Mouse (Mus musculus) CH12.LX (cell line): ENCODE measurements at regions not wholly inside any gene's neighbourhood (a gene's known extent, or its start where the extent isn't known, plus 50 kb on each side); places are given as distances from the start of the nearest gene placed in this dataset.

Experiments used
- DNase-seq: peaks from one replicate; pipeline ENCODE4 v3.0.0-alpha.2; 2013; ENCODE audit errors: extremely low read depth
- H3K27ac ChIP-seq: 2 replicates; pipeline ENCODE4 v1.5.1; 2012; ENCODE audit warnings: low read depth, mild to moderate bottlenecking, control low read depth, moderate library complexity; ENCODE audit not compliant: insufficient read depth
- H3K27me3 ChIP-seq: replicated peaks from 2 replicates; pipeline ENCODE3; 2012; ENCODE audit warnings: inconsistent platforms
- H3K36me3 ChIP-seq, 2 experiments: replicated peaks in 1 of 2; 2 replicates each; pipeline versions ENCODE3 to v1.6.1; 2012; ENCODE audit warnings: inconsistent platforms in 1 of 2, low read length in 1 of 2, mild to moderate bottlenecking in 1 of 2, mixed read lengths in 1 of 2, moderate library complexity in 1 of 2; ENCODE audit not compliant: control insufficient read depth in 1 of 2, insufficient read depth in 1 of 2
- H3K4me1 ChIP-seq, 2 experiments: 2 replicates each; pipeline ENCODE4 v1.6.1; 2012; ENCODE audit warnings: inconsistent platforms in 1 of 2, moderate library complexity in 1 of 2; ENCODE audit not compliant: insufficient read depth in 2 of 2, control insufficient read depth in 1 of 2
- H3K4me2 ChIP-seq: 2 replicates; pipeline ENCODE4 v1.6.1; 2012; ENCODE audit warnings: low read depth, mild to moderate bottlenecking, control low read depth; ENCODE audit not compliant: poor library complexity, insufficient read depth, severe bottlenecking
- H3K4me3 ChIP-seq, 3 experiments: fragments of 150-350 bp in 1 of 3; sonication (generic) in 1 of 3; replicated peaks in 1 of 3; 2 replicates each; pipeline versions ENCODE3 to v1.5.1; 2011 to 2012; ENCODE audit warnings: low read depth in 2 of 3, low read length in 2 of 3, mild to moderate bottlenecking in 2 of 3, moderate library complexity in 2 of 3, control low read depth in 1 of 3, improper control_type of control experiment in 1 of 3, inconsistent platforms in 1 of 3, mixed read lengths in 1 of 3; ENCODE audit not compliant: poor library complexity in 1 of 3
- H3K79me2 ChIP-seq: replicated peaks from 2 replicates; pipeline ENCODE4 v1.6.1; 2012; ENCODE audit warnings: mild to moderate bottlenecking, moderate library complexity; ENCODE audit not compliant: control insufficient read depth, poor library complexity, insufficient read depth, severe bottlenecking; ENCODE audit errors: extremely low read depth
- H3K9ac ChIP-seq: 2 replicates; pipeline ENCODE4 v1.6.1; 2012; ENCODE audit warnings: low read depth, mild to moderate bottlenecking, control low read depth, moderate library complexity; ENCODE audit not compliant: insufficient read depth
- H3K9me3 ChIP-seq: replicated peaks from 2 replicates; pipeline ENCODE3; 2012; ENCODE audit warnings: low read length, inconsistent platforms, mixed read lengths
- CHD2 ChIP-seq: IDR thresholded peaks from 2 replicates; pipeline ENCODE4 v1.6.1; 2011; ENCODE audit warnings: low read length, improper control_type of control experiment
- CTCF ChIP-seq, 2 experiments: IDR thresholded peaks in 1 of 2; conservative IDR thresholded peaks in 1 of 2; 2 replicates each; pipeline ENCODE4 v1.5.1; 2011 to 2012; ENCODE audit warnings: low read depth in 2 of 2, low read length in 2 of 2, improper control_type of control experiment in 1 of 2, inconsistent platforms in 1 of 2, mild to moderate bottlenecking in 1 of 2, moderate library complexity in 1 of 2
- ELF1 ChIP-seq: IDR thresholded peaks from 2 replicates; pipeline ENCODE4 v1.6.1; 2014; ENCODE audit warnings: low read depth, mild to moderate bottlenecking, inconsistent platforms, low read length, improper control_type of control experiment
- EP300 ChIP-seq: IDR thresholded peaks from 2 replicates; pipeline ENCODE4 v1.6.1; 2011; ENCODE audit warnings: low read length, improper control_type of control experiment
- ETS1 ChIP-seq: conservative IDR thresholded peaks from 2 replicates; pipeline ENCODE4 v1.6.1; 2012; ENCODE audit warnings: low read depth, mild to moderate bottlenecking, inconsistent platforms, low read length, improper control_type of control experiment, moderate library complexity
- GABPA ChIP-seq: IDR thresholded peaks from 2 replicates; pipeline ENCODE4 v1.6.1; 2012; ENCODE audit warnings: low read depth, low read length, improper control_type of control experiment, inconsistent platforms; ENCODE audit not compliant: insufficient replicate concordance
- JUND ChIP-seq: conservative IDR thresholded peaks from 2 replicates; pipeline ENCODE4 v1.6.1; 2011; ENCODE audit warnings: low read depth, low read length, improper control_type of control experiment
- MAFK ChIP-seq: IDR thresholded peaks from 2 replicates; pipeline ENCODE4 v1.6.1; 2011; ENCODE audit warnings: low read length, improper control_type of control experiment; ENCODE audit not compliant: insufficient replicate concordance
- MAZ ChIP-seq: IDR thresholded peaks from 2 replicates; pipeline ENCODE4 v1.6.1; 2012; ENCODE audit warnings: low read depth, mild to moderate bottlenecking, inconsistent platforms, low read length, improper control_type of control experiment, moderate library complexity
- MYC ChIP-seq: IDR thresholded peaks from 2 replicates; pipeline ENCODE4 v1.6.1; 2011; ENCODE audit warnings: low read depth, mild to moderate bottlenecking, improper control_type of control experiment, low read length
- NELFE ChIP-seq: IDR thresholded peaks from 2 replicates; pipeline ENCODE4 v1.6.1; 2011; ENCODE audit warnings: low read depth, low read length, improper control_type of control experiment
- POLR2AphosphoS2 ChIP-seq: IDR thresholded peaks from 2 replicates; pipeline ENCODE4 v1.6.1; 2011; ENCODE audit warnings: low read depth, low read length, improper control_type of control experiment
- RAD21 ChIP-seq: IDR thresholded peaks from 2 replicates; pipeline ENCODE4 v1.6.1; 2011; ENCODE audit warnings: low read depth, mild to moderate bottlenecking, low read length, improper control_type of control experiment, moderate library complexity
- SIN3A ChIP-seq: IDR thresholded peaks from 2 replicates; pipeline ENCODE4 v1.6.1; 2012; ENCODE audit warnings: low read length, improper control_type of control experiment, inconsistent platforms
- SMC3 ChIP-seq: IDR thresholded peaks from 2 replicates; pipeline ENCODE4 v1.6.1; 2011; ENCODE audit warnings: low read depth, low read length, improper control_type of control experiment
- TCF12 ChIP-seq: IDR thresholded peaks from 2 replicates; pipeline ENCODE4 v1.6.1; 2014; ENCODE audit warnings: low read depth, mild to moderate bottlenecking, inconsistent platforms, low read length, improper control_type of control experiment
- UBTF ChIP-seq: IDR thresholded peaks from 2 replicates; pipeline ENCODE4 v1.6.1; 2012; ENCODE audit warnings: low read depth, mild to moderate bottlenecking, inconsistent platforms, low read length, improper control_type of control experiment, moderate library complexity
- USF2 ChIP-seq: conservative IDR thresholded peaks from 2 replicates; pipeline ENCODE4 v1.6.1; 2011; ENCODE audit warnings: low read depth, low read length, improper control_type of control experiment
- ZKSCAN1 ChIP-seq: IDR thresholded peaks from 2 replicates; pipeline ENCODE4 v1.6.1; 2012; ENCODE audit warnings: low read depth, inconsistent platforms, low read length, improper control_type of control experiment, borderline replicate concordance
- ZNF384 ChIP-seq: IDR thresholded peaks from 2 replicates; pipeline ENCODE4 v1.6.1; 2012; ENCODE audit warnings: low read depth, low read length, improper control_type of control experiment, inconsistent platforms
- dilution Hi-C: fragments of 300-500 bp; cut with MboI; formaldehyde crosslinking; loops from 2 replicates; pipeline ENCODE4 v1.14.3; 2020; ENCODE audit warnings: low sequenced_read_pairs; ENCODE audit not compliant: extremely low pct_unique_long_range_greater_than_20kb, extremely low pct_ligation_motif_present
- in situ Hi-C: fragments of 300-500 bp; cut with MboI; formaldehyde crosslinking; loops from 3 replicates; pipeline ENCODE4 v1.14.3; 2019; ENCODE audit warnings: low sequenced_read_pairs, low pct_ligation_motif_present, low pct_unique_long_range_greater_than_20kb, mixed read lengths

DNA sequence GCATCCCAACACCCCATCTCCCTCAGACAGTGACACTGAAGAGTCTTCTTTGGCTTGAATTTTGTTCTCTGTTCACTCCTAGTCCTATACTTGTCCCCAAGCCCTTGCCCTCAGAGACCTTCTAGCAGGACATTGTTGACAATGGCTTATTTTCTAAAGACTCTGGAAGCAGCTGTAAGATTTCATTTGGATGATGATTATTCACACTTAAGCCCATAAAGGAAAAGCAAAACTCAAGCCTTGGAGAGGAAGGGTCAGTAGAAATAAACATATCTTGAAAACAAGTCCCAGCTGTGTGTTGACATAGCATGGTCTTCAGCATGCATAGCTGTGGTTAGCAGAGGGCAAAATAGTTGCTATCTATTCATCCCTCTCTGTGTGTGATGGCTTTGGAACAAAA is 59.9 kb upstream of the Cdh11 start:
- Histone ChIP-seq H3K4me1 (no peaks in the 10 kb centered on the region), H3K4me3 (no peak overlapping the region), H3K79me2 (no peaks in the 10 kb centered on the region), H3K27ac (no peak overlapping the region), H3K36me3 (no peaks in the 10 kb centered on the region), H3K9ac (no peak overlapping the region), H3K4me2 (no peak overlapping the region), H3K9me3 (peaks cover 11% of the 10 kb centered on the region), H3K27me3 (no peaks in the 10 kb centered on the region)
- TF ChIP-seq USF2 (no peak), SMC3 (no peak), ZKSCAN1 (no peak), TCF12 (no peak), ZNF384 (no peak), MAFK (no peak), SIN3A (no peak), MYC (no peak), CHD2 (no peak), MAZ (no peak), JUND (no peak), GABPA (no peak), ETS1 (no peak), NELFE (no peak), UBTF (no peak), POLR2AphosphoS2 (no peak), RAD21 (no peak), ELF1 (no peak)
- no peak for DNase-seq
- in situ Hi-C loops (no loop called here), dilution Hi-C loops (no loop called here)

GRCm38 (mm10) chr8:102860021-102860420 is 74.6 kb upstream of the Cdh11 start:
- H3K36me3 ChIP-seq, result no peaks in the 10 kb centered on the region
- no peak overlapping the region for H3K27ac ChIP-seq
- H3K4me3 ChIP-seq, result no peak overlapping the region
- TF ChIP-seq MAFK (no peak), CTCF (conservative IDR thresholded peaks at IDR 0.05 in 1 of 2, IDR thresholded peaks at IDR 0.05 in 1 of 2; ENCODE audit: low read depth in 2 of 2, low read length in 2 of 2) (no peak), EP300 (no peak), JUND (no peak)
- no peak overlapping the region for H3K9ac ChIP-seq
- DNase-seq, result no peak
- H3K79me2 ChIP-seq, result no peaks in the 10 kb centered on the region
- H3K4me1 ChIP-seq, result no peaks in the 10 kb centered on the region
- H3K4me2 ChIP-seq, result no peak overlapping the region
- dilution Hi-C loops, result no loop called here
- peaks cover 35% of the 10 kb centered on the region for H3K9me3 ChIP-seq
- no peaks in the 10 kb centered on the region for H3K27me3 ChIP-seq
- in situ Hi-C loops, result no loop called here
